Mouse (Mus musculus) liver, postnatal 0 days (tissue): ENCODE measurements around the gene Sox5. TPM values are rescaled to one million over a fixed set of nuclear protein-coding genes. Genes with fewer than 3 reads are reported as not detected.
A peak's percentile ranks its signal among the peaks of the same experiment; 100 is the strongest.

Experiments
- ATAC-seq: fragments of 200-750 bp; cut with Nextera tagmentation; 2 replicates; pipeline ENCODE4 v1.8.0; 2017; ENCODE audit warnings: mild to moderate bottlenecking, moderate library complexity
- DNase-seq: peaks from one replicate; pipeline ENCODE4 v3.0.0-alpha.2; 2016
- H3K27ac ChIP-seq: fragments of 300-500 bp; sonication (generic); 2 replicates; pipeline ENCODE4 v1.5.1; 2014; ENCODE audit warnings: antibody characterized with exemption, moderate library complexity, mild to moderate bottlenecking, low read depth
- H3K27me3 ChIP-seq: fragments of 300-500 bp; sonication (generic); 2 replicates; pipeline ENCODE4 v1.6.1; 2014; ENCODE audit warnings: low read length, control low read depth, mixed read lengths; ENCODE audit not compliant: insufficient read depth
- H3K36me3 ChIP-seq: fragments of 300-500 bp; sonication (generic); replicated peaks from 2 replicates; pipeline ENCODE4 v1.6.1; 2014; ENCODE audit warnings: mild to moderate bottlenecking, control low read depth, low read length, moderate library complexity, mixed read lengths; ENCODE audit not compliant: insufficient read depth
- H3K4me1 ChIP-seq: fragments of 300-500 bp; sonication (generic); 2 replicates; pipeline ENCODE4 v1.6.1; 2014; ENCODE audit warnings: antibody characterized with exemption, mild to moderate bottlenecking, control low read depth; ENCODE audit not compliant: insufficient read depth
- H3K4me2 ChIP-seq: fragments of 300-500 bp; sonication (generic); 2 replicates; pipeline ENCODE4 v1.6.1; 2014; ENCODE audit warnings: low read depth, mild to moderate bottlenecking, low read length, moderate library complexity, mixed read lengths
- H3K4me3 ChIP-seq: fragments of 300-500 bp; sonication (generic); 2 replicates; pipeline ENCODE4 v1.5.1; 2014; ENCODE audit warnings: low read depth, low read length
- H3K9ac ChIP-seq: fragments of 300-500 bp; sonication (generic); replicated peaks from 2 replicates; pipeline ENCODE4 v1.6.1; 2014; ENCODE audit warnings: mild to moderate bottlenecking, moderate library complexity
- H3K9me3 ChIP-seq: fragments of 300-500 bp; sonication (generic); 2 replicates; pipeline ENCODE4 v1.6.1; 2016; ENCODE audit warnings: mild to moderate bottlenecking, control low read depth, low read length, mixed read lengths
- CTCF ChIP-seq: sonication (generic); IDR thresholded peaks from 2 replicates; pipeline ENCODE4 v1.5.1; 2016; ENCODE audit warnings: antibody characterized with exemption, low read depth
- EP300 ChIP-seq: IDR thresholded peaks from 2 replicates; pipeline ENCODE4 v1.6.1; 2016; ENCODE audit warnings: antibody characterized with exemption, low read depth, mild to moderate bottlenecking
- WGBS: fragments of 180-500 bp; shearing (Covaris S2); extraction: QIAGEN DNeasy Blood & Tissue Kit; methylation state at CpG from one replicate; pipeline ENCODE4 v1.1.7; 2014; ENCODE audit not compliant: insufficient replicate concordance; 5-methylcytosine and 5-hydroxymethylcytosine counted together
- polyA plus RNA-seq: library from polyadenylated mRNA; unstranded; fragments of >200 nt; fragmentation: Nextera tagmentation; extraction: Ambion mirVana; gene quantifications from 2 replicates; pipeline ENCODE4 v1.2.1, GENCODE M21; 2015

Sox5 gene
- polyA plus RNA-seq, 1 experiment from 2014 or later: 7.5 TPM

DNA sequence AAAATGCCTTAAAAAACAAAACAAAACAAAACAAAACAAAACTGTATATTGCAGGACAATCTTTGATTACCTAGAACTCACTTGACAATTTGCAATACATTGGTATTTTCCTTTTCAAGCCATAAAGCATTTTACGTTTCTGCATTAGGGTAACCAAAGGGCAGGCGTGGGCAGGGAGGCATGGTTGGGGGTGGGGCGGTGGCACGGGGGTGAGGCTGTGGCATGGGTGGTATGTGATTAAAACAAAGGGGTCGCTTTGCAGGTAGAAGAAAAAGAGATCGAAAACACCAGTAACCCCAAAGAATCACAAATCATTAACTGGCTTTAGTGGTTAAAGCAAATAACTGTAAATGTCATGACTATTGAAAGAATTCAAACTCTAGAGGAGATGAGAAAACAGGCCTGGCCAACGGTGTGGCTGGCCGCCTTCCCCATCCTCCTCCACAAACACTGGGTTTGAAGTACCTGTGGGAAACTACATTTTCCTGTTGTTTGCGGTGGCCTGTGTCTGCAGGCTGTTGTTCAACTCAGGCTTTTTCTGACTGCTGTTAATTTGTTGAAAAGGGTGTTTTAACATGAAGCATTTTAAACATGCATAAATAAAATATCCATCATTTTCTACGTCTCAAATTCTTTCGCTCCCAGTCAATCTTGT is 289.9 kb downstream of the Sox5 start:
- no peak overlapping the region for H3K4me3 ChIP-seq
- no peaks in the 10 kb centered on the region for H3K4me1 ChIP-seq
- H3K9ac ChIP-seq: no peak overlapping the region
- WGBS: 58% methylated on average over 11 of the region's 11 CpGs
- 0 out of 2 replicates have a peak overlapping the region, but pooled peaks have one; percentile 0 for H3K4me2 ChIP-seq
- no peaks in the 10 kb centered on the region for H3K36me3 ChIP-seq
- no peak overlapping the region for H3K27ac ChIP-seq
- no peak; the same call in 1 of the 2 replicates for ATAC-seq
- H3K9me3 ChIP-seq: peaks cover 9% of the 10 kb centered on the region
- no peaks in the 10 kb centered on the region for H3K27me3 ChIP-seq
- TF ChIP-seq CTCF: no peak
- no peak for TF ChIP-seq EP300
- DNase-seq: no peak

DNA sequence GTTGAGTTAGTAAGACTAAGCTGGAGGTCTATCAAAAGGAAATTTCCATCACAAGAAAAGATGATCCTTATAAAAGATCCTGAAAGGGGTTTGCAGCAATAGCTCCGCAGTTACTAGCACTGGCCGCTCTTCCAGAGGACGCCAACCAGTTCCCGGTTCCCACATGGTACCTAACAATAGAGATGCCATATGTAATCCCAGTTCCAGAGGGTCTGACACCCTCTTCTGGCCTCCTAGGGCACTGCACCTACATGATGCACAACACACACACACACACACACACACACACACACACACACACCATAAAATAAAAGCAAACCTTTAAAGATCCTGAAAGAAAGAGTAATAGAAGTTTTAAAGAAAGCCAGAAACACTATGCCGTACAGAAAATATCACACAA is 290.9 kb downstream of the Sox5 start:
- DNase-seq: no peak
- Histone ChIP-seq H3K4me2 (no peak overlapping the region), H3K4me3 (no peak overlapping the region), H3K27ac (no peak overlapping the region), H3K4me1 (no peaks in the 10 kb centered on the region), H3K27me3 (no peaks in the 10 kb centered on the region), H3K36me3 (no peaks in the 10 kb centered on the region), H3K9me3 (peaks cover 11% of the 10 kb centered on the region), H3K9ac (no peak overlapping the region)
- WGBS: 86% methylated on average over 5 of the region's 5 CpGs
- no peak for ATAC-seq
- TF ChIP-seq CTCF (no peak), EP300 (no peak)

GRCm38 (mm10) chr6:144485578-144485977 is 296.2 kb downstream of the Sox5 start:
- H3K27me3 ChIP-seq: no peaks in the 10 kb centered on the region
- no peak overlapping the region for H3K9ac ChIP-seq
- no peaks in the 10 kb centered on the region for H3K4me1 ChIP-seq
- TF ChIP-seq CTCF (no peak), EP300 (no peak)
- peaks cover 11% of the 10 kb centered on the region for H3K9me3 ChIP-seq
- ATAC-seq (no peak), DNase-seq (no peak)
- no peaks in the 10 kb centered on the region for H3K36me3 ChIP-seq
- H3K4me3 ChIP-seq: no peak overlapping the region
- H3K4me2 ChIP-seq: no peak overlapping the region
- H3K27ac ChIP-seq: no peak overlapping the region
- WGBS: 66% methylated on average over 6 of the region's 6 CpGs

GRCm38 (mm10) chr6:144483166-144483565 is 298.6 kb downstream of the Sox5 start:
- Histone ChIP-seq H3K36me3 (no peaks in the 10 kb centered on the region), H3K9ac (no peak overlapping the region), H3K27me3 (no peaks in the 10 kb centered on the region), H3K9me3 (peaks cover 11% of the 10 kb centered on the region), H3K4me1 (no peaks in the 10 kb centered on the region), H3K4me3 (no peak overlapping the region), H3K27ac (no peak overlapping the region), H3K4me2 (no peak overlapping the region)
- 63% methylated on average over 4 of the region's 4 CpGs for WGBS
- DNase-seq (no peak), ATAC-seq (no peak)
- TF ChIP-seq CTCF: no peak
- no peak for TF ChIP-seq EP300

GRCm38 (mm10) chr6:144480648-144481528 is 300.9 kb downstream of the Sox5 start:
- ATAC-seq: no peak
- WGBS: 62% methylated on average over 5 of the region's 5 CpGs

GRCm38 (mm10) chr6:144479861-144480260 is 301.9 kb downstream of the Sox5 start:
- Histone ChIP-seq H3K27ac (no peak overlapping the region), H3K36me3 (no peaks in the 10 kb centered on the region), H3K9me3 (no peaks in the 10 kb centered on the region), H3K27me3 (no peaks in the 10 kb centered on the region), H3K4me2 (no peak overlapping the region), H3K4me3 (no peak overlapping the region), H3K9ac (no peak overlapping the region), H3K4me1 (no peaks in the 10 kb centered on the region)
- 76% methylated on average over 4 of the region's 4 CpGs for WGBS
- ATAC-seq: no peak
- no peak for DNase-seq
- TF ChIP-seq EP300: no peak
- TF ChIP-seq CTCF: no peak

More at GRCm38 (mm10) chr6:144480648-144481528, 300.9 kb downstream of the Sox5 start:
- Histone ChIP-seq H3K27me3 (no peaks in the 10 kb centered on the region), H3K4me1 (no peaks in the 10 kb centered on the region), H3K4me3 (no peak overlapping the region), H3K36me3 (no peaks in the 10 kb centered on the region), H3K27ac (no peak overlapping the region), H3K4me2 (no peak overlapping the region), H3K9ac (no peak overlapping the region), H3K9me3 (no peaks in the 10 kb centered on the region)
- TF ChIP-seq EP300 (no peak), CTCF (no peak)
- no peak for DNase-seq
